Mouse (Mus musculus): ENCODE data around the gene Cc2d2b. TPM values are rescaled to one million over a fixed set of nuclear protein-coding genes. Genes with fewer than 3 reads are reported as not detected.

The Cc2d2b gene
- 0.14 TPM in 1 of 2 replicates, not detected in the other for polyA plus RNA-seq (2015; fragmentation: Nextera tagmentation; extraction: Ambion mirVana)

- Histone ChIP-seq H3K9me3 (ENCODE audit: control insufficient read depth) (no peaks in the 10 kb centered on the region), H3K36me3 (ENCODE audit: control insufficient read depth, insufficient read depth) (no peaks in the 10 kb centered on the region), H3K27ac (ENCODE audit: low read depth, low read length) (no peak within 1 kb of the TSS), H3K4me3 (ENCODE audit: low read depth, low read length) (no peak within 1 kb of the TSS), H3K4me2 (replicated peaks; ENCODE audit: low read depth) (no peak within 1 kb of the TSS), H3K4me1 (replicated peaks; ENCODE audit: control insufficient read depth, insufficient read depth, low read length) (no peaks in the 10 kb centered on the region), H3K9ac (ENCODE audit: low read depth, low read length) (no peak within 1 kb of the TSS), H3K27me3 (replicated peaks; ENCODE audit: control insufficient read depth, insufficient read depth, low read length) (no peaks in the 10 kb centered on the region)
- no peak for TF ChIP-seq CTCF (IDR thresholded peaks at IDR 0.05; ENCODE audit: low read depth)
- ATAC-seq, result no peak
- 68% methylated on average over 17 of the region's 17 CpGs for WGBS
These were observed at the start of gene Cc2d2b for GRCm38 (mm10) chr19:40748559-40748958. Gene Cc2d2b, plus strand, starts transcription at chr19:40748753.

GRCm38 (mm10) chr19:40699816-40700215 lies 48.7 kb upstream of the Cc2d2b start:
- no peaks in the 10 kb centered on the region for H3K27me3 ChIP-seq (replicated peaks; ENCODE audit: control insufficient read depth, insufficient read depth, low read length)
- H3K27ac ChIP-seq (ENCODE audit: low read depth, low read length), result no peak overlapping the region
- no peak for TF ChIP-seq CTCF (IDR thresholded peaks at IDR 0.05; ENCODE audit: low read depth)
- no peaks in the 10 kb centered on the region for H3K4me1 ChIP-seq (replicated peaks; ENCODE audit: control insufficient read depth, insufficient read depth, low read length)
- H3K4me2 ChIP-seq (replicated peaks; ENCODE audit: low read depth), result no peak overlapping the region
- no peak for ATAC-seq
- no peaks in the 10 kb centered on the region for H3K9me3 ChIP-seq (ENCODE audit: control insufficient read depth)
- H3K9ac ChIP-seq (ENCODE audit: low read depth, low read length), result no peak overlapping the region
- 87% methylated on average over 5 of the region's 5 CpGs for WGBS
- no peak overlapping the region for H3K4me3 ChIP-seq (ENCODE audit: low read depth, low read length)
- H3K36me3 ChIP-seq (ENCODE audit: control insufficient read depth, insufficient read depth), result no peaks in the 10 kb centered on the region

- TF ChIP-seq CTCF (IDR thresholded peaks at IDR 0.05; ENCODE audit: low read depth), result no peak
- no peaks in the 10 kb centered on the region for H3K9me3 ChIP-seq (ENCODE audit: control insufficient read depth)
- no peak overlapping the region for H3K4me3 ChIP-seq (ENCODE audit: low read depth, low read length)
- no peak overlapping the region for H3K4me2 ChIP-seq (replicated peaks; ENCODE audit: low read depth)
- WGBS, result 51% methylated on average over 4 of the region's 4 CpGs
- H3K27me3 ChIP-seq (replicated peaks; ENCODE audit: control insufficient read depth, insufficient read depth, low read length), result no peaks in the 10 kb centered on the region
- H3K27ac ChIP-seq (ENCODE audit: low read depth, low read length), result no peak overlapping the region
- ATAC-seq, result no peak
- H3K36me3 ChIP-seq (ENCODE audit: control insufficient read depth, insufficient read depth), result no peaks in the 10 kb centered on the region
- H3K9ac ChIP-seq (ENCODE audit: low read depth, low read length), result no peak overlapping the region
- H3K4me1 ChIP-seq (replicated peaks; ENCODE audit: control insufficient read depth, insufficient read depth, low read length), result no peaks in the 10 kb centered on the region
These were observed 46.1 kb upstream of the Cc2d2b start for GRCm38 (mm10) chr19:40702406-40702805.

GRCm38 (mm10) chr19:40712889-40713628 lies 35.5 kb upstream of the Cc2d2b start:
- no peaks in the 10 kb centered on the region for H3K36me3 ChIP-seq (ENCODE audit: control insufficient read depth, insufficient read depth)
- no peaks in the 10 kb centered on the region for H3K4me1 ChIP-seq (replicated peaks; ENCODE audit: control insufficient read depth, insufficient read depth, low read length)
- H3K4me2 ChIP-seq (replicated peaks; ENCODE audit: low read depth), result no peak overlapping the region
- H3K27ac ChIP-seq (ENCODE audit: low read depth, low read length), result no peak overlapping the region
- no peaks in the 10 kb centered on the region for H3K27me3 ChIP-seq (replicated peaks; ENCODE audit: control insufficient read depth, insufficient read depth, low read length)
- no peak for ATAC-seq
- TF ChIP-seq CTCF (IDR thresholded peaks at IDR 0.05; ENCODE audit: low read depth), result no peak
- H3K4me3 ChIP-seq (ENCODE audit: low read depth, low read length), result no peak overlapping the region
- H3K9me3 ChIP-seq (ENCODE audit: control insufficient read depth), result no peaks in the 10 kb centered on the region
- 71% methylated on average over 16 of the region's 16 CpGs for WGBS
- no peak overlapping the region for H3K9ac ChIP-seq (ENCODE audit: low read depth, low read length)

- no peak overlapping the region for H3K27ac ChIP-seq (ENCODE audit: low read depth, low read length)
- H3K9ac ChIP-seq (ENCODE audit: low read depth, low read length), result no peak overlapping the region
- H3K9me3 ChIP-seq (ENCODE audit: control insufficient read depth), result no peaks in the 10 kb centered on the region
- WGBS, result 58% methylated on average over 5 of the region's 5 CpGs
- H3K4me1 ChIP-seq (replicated peaks; ENCODE audit: control insufficient read depth, insufficient read depth, low read length), result no peaks in the 10 kb centered on the region
- H3K4me3 ChIP-seq (ENCODE audit: low read depth, low read length), result no peak overlapping the region
- H3K4me2 ChIP-seq (replicated peaks; ENCODE audit: low read depth), result no peak overlapping the region
- H3K27me3 ChIP-seq (replicated peaks; ENCODE audit: control insufficient read depth, insufficient read depth, low read length), result no peaks in the 10 kb centered on the region
- no peaks in the 10 kb centered on the region for H3K36me3 ChIP-seq (ENCODE audit: control insufficient read depth, insufficient read depth)
- TF ChIP-seq CTCF (IDR thresholded peaks at IDR 0.05; ENCODE audit: low read depth), result no peak
- no peak for ATAC-seq
These were observed 33.9 kb upstream of the Cc2d2b start for GRCm38 (mm10) chr19:40714700-40715099.

- no peak overlapping the region for H3K4me3 ChIP-seq (ENCODE audit: low read depth, low read length)
These were observed 31.6 kb upstream of the Cc2d2b start for GRCm38 (mm10) chr19:40716981-40717380.

More at GRCm38 (mm10) chr19:40716981-40717380, 31.6 kb upstream of the Cc2d2b start:
- H3K27ac ChIP-seq (ENCODE audit: low read depth, low read length), result no peak overlapping the region
- H3K9me3 ChIP-seq (ENCODE audit: control insufficient read depth), result no peaks in the 10 kb centered on the region
- 72% methylated on average over 6 of the region's 6 CpGs for WGBS
- H3K9ac ChIP-seq (ENCODE audit: low read depth, low read length), result no peak overlapping the region
- TF ChIP-seq CTCF (IDR thresholded peaks at IDR 0.05; ENCODE audit: low read depth), result no peak
- ATAC-seq, result no peak
- no peaks in the 10 kb centered on the region for H3K36me3 ChIP-seq (ENCODE audit: control insufficient read depth, insufficient read depth)
- no peak overlapping the region for H3K4me2 ChIP-seq (replicated peaks; ENCODE audit: low read depth)
- no peaks in the 10 kb centered on the region for H3K4me1 ChIP-seq (replicated peaks; ENCODE audit: control insufficient read depth, insufficient read depth, low read length)
- no peaks in the 10 kb centered on the region for H3K27me3 ChIP-seq (replicated peaks; ENCODE audit: control insufficient read depth, insufficient read depth, low read length)
